Mouse (Mus musculus) heart, postnatal 0 days (tissue): ENCODE data around the gene Nr1h4.

Source experiments
- CTCF ChIP-seq: IDR thresholded peaks from 2 replicates; pipeline ENCODE4 v1.5.1; 2016; ENCODE audit warnings: antibody characterized with exemption, control low read depth, low read depth
- EP300 ChIP-seq: IDR thresholded peaks from 2 replicates; pipeline ENCODE4 v1.6.1; 2016; ENCODE audit warnings: antibody characterized with exemption, low read depth

GRCm38 (mm10) chr10:89435413-89435812 is 98.0 kb downstream of the Nr1h4 start:
- TF ChIP-seq CTCF (no peak), EP300 (no peak)
